Mouse (Mus musculus): ENCODE measurements at regions not wholly inside any gene's neighbourhood (a gene's known extent, or its start where the extent isn't known, plus 50 kb on each side); places are given as distances from the start of the nearest gene placed in this dataset.

DNA sequence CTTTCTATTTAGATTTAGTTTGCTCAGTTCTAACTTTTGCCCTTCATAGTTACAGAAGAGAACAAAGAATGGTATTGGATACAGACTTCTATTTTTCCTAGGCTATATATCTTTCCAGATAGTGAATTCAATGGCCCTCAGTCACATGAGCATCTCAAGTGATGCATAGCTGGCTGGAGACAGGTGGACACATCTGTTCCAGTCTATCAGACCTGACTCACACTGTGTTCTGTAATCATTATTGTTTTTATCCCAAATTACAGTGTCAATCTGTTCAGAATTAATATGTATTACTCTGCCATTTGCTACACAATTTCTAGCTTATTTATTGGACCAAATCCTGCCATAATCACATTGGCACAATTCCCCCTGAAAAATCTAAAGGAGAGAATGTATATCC lies 298.0 kb upstream of the Foxg1 start:
- Histone ChIP-seq H3K27me3 (ENCODE audit: control insufficient read depth, insufficient read depth, low read length, poor library complexity, severe bottlenecking) (no peaks in the 10 kb centered on the region), H3K4me1 (ENCODE audit: control insufficient read depth, insufficient read depth, low read length) (no peaks in the 10 kb centered on the region)

DNA sequence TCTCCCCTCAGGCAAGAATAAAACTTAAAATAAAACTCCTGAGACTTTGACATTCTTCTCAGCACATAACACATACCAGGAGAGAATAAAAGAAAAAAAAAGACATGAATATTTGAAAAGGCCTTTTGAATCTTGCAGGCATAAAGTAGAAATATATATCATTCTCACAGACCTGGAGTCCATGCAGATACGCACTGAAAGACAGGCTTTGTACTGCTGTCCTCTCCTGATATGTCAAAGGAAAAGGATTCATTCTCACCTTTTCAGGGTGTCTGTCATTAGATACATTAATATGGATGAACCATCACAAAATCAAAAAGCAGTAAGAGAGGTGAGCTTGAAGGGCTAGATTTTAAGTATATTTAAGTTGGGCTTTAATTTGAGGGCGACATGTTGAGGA lies 296.4 kb upstream of the Foxg1 start:
- no peak for TF ChIP-seq EP300 (IDR thresholded peaks at IDR 0.05; ENCODE audit: insufficient read depth, low read depth, low read length)
- TF ChIP-seq POLR2A (IDR thresholded peaks at IDR 0.05; ENCODE audit: insufficient read depth, low read length) = no peak
- TF ChIP-seq CTCF (IDR thresholded peaks at IDR 0.05; ENCODE audit: low read depth, low read length) = no peak
- Histone ChIP-seq H3K4me3 (ENCODE audit: low read depth, low read length) (no peak overlapping the region), H3K4me1 (ENCODE audit: control insufficient read depth, insufficient read depth, low read length) (no peaks in the 10 kb centered on the region), H3K27me3 (ENCODE audit: control insufficient read depth, insufficient read depth, low read length, poor library complexity, severe bottlenecking) (no peaks in the 10 kb centered on the region), H3K9ac (ENCODE audit: low read depth, poor library complexity, severe bottlenecking) (no peak overlapping the region), H3K36me3 (ENCODE audit: control insufficient read depth, insufficient read depth, low read length, poor library complexity, severe bottlenecking) (no peaks in the 10 kb centered on the region), H3K9me3 (replicated peaks; ENCODE audit: control insufficient read depth, insufficient read depth, low read length, poor library complexity, severe bottlenecking) (no peaks in the 10 kb centered on the region), H3K27ac (ENCODE audit: insufficient read depth, low read length) (no peak overlapping the region)

More for the DNA sequence above, 298.0 kb upstream of the Foxg1 start:
- Histone ChIP-seq H3K9ac (ENCODE audit: low read depth, poor library complexity, severe bottlenecking) (no peak overlapping the region), H3K4me3 (ENCODE audit: low read depth, low read length) (no peak overlapping the region), H3K27ac (ENCODE audit: insufficient read depth, low read length) (no peak overlapping the region), H3K9me3 (replicated peaks; ENCODE audit: control insufficient read depth, insufficient read depth, low read length, poor library complexity, severe bottlenecking) (no peaks in the 10 kb centered on the region), H3K36me3 (ENCODE audit: control insufficient read depth, insufficient read depth, low read length, poor library complexity, severe bottlenecking) (no peaks in the 10 kb centered on the region)
- TF ChIP-seq CTCF (IDR thresholded peaks at IDR 0.05; ENCODE audit: low read depth, low read length) (no peak), POLR2A (IDR thresholded peaks at IDR 0.05; ENCODE audit: insufficient read depth, low read length) (no peak), EP300 (IDR thresholded peaks at IDR 0.05; ENCODE audit: insufficient read depth, low read depth, low read length) (no peak)

DNA sequence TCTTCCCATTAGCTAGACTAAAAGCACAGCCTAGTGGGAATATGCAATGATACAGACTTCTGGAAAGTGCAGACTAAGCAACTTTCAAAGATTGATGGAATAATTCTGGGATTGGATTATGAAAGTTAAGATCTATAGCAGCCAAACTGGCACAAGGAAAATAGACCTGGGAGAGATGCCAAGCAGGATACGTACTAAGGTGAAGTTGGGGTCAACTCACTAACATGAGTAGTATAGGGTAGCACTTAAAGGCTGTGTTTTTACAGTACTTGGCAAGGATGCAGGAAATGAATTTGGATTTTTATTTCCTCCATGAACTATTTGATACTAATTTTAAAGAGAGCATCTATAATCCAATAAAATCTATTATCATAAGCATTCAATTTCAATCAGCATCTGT lies 292.3 kb upstream of the Foxg1 start:
- H3K4me1 ChIP-seq (ENCODE audit: control insufficient read depth, insufficient read depth, low read length) = no peaks in the 10 kb centered on the region
- TF ChIP-seq POLR2A (IDR thresholded peaks at IDR 0.05; ENCODE audit: insufficient read depth, low read length) (no peak), EP300 (IDR thresholded peaks at IDR 0.05; ENCODE audit: insufficient read depth, low read depth, low read length) (no peak), CTCF (IDR thresholded peaks at IDR 0.05; ENCODE audit: low read depth, low read length) (no peak)

DNA sequence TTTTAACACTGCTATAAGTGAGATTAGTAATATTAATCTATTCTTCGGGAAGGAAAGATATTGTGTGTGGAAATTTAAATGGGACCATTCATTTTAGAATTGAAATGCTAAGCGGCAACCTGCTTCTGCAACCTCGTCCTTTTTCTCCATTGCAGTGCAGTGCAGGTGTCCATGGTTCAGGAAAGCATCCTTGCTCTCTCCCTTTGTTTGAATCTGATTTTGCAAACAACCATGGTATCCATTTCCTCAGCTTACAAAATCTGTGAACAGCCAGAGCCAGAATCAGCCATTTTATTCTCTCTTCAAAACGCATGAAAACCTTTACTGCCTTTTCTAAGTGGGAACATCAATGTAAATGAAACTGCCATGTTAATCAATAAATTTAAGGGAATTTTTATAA lies 276.5 kb upstream of the Foxg1 start:
- no peak overlapping the region for H3K27ac ChIP-seq (ENCODE audit: insufficient read depth, low read length)

More for the DNA sequence above, 292.3 kb upstream of the Foxg1 start:
- H3K27ac ChIP-seq (ENCODE audit: insufficient read depth, low read length) = no peak overlapping the region
- no peak overlapping the region for H3K4me3 ChIP-seq (ENCODE audit: low read depth, low read length)
- no peaks in the 10 kb centered on the region for H3K27me3 ChIP-seq (ENCODE audit: control insufficient read depth, insufficient read depth, low read length, poor library complexity, severe bottlenecking)
- H3K36me3 ChIP-seq (ENCODE audit: control insufficient read depth, insufficient read depth, low read length, poor library complexity, severe bottlenecking) = no peaks in the 10 kb centered on the region
- no peak overlapping the region for H3K9ac ChIP-seq (ENCODE audit: low read depth, poor library complexity, severe bottlenecking)
- H3K9me3 ChIP-seq (replicated peaks; ENCODE audit: control insufficient read depth, insufficient read depth, low read length, poor library complexity, severe bottlenecking) = no peaks in the 10 kb centered on the region

DNA sequence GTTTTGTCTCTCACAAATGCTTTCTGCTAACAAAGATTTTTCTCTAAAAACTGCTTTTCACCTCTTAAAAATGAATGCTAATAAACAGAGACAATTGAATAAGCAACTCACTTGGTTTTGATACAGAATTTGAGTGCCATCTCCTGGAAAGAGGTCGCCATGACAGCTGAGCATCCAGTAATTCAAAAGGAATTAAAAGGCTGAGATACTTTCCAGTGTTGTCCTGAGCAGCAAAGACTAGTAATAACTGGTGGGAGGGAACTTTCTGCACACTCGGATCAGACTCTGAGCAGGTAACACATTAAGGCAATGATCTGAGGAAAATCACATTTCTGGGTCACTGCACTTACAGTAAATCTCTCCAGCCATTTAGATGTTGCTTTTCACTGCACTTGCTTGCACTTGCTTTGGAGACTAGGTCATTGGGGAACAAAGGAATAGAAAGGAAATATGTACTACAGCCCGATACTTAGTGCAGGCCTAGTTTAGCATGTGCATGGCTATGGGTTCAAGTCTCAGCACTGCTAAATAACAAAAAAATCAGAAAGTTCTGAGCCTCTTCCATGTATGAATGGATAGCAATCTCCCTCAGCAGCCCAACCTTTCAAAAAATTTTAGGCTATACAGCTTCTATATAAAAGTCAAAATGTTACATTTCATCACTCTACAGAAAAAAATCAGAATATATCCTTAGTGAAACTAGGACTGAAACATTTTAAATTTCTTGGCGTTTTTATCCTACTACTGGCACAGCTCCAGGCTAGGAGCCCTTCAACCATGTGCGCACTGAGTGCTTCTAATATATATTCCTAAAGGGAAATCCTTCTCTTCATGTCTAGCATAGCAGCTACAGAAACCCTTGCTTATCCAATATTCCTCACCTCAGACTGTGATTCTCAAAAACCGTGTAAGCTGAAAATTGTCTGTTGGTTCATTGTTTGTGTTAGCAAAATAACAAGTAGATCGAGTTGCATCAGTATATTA lies 275.8 kb upstream of the Foxg1 start:
- Histone ChIP-seq H3K27me3 (ENCODE audit: control insufficient read depth, insufficient read depth, low read length, poor library complexity, severe bottlenecking) (no peaks in the 10 kb centered on the region), H3K4me3 (ENCODE audit: low read depth, low read length) (no peak overlapping the region), H3K4me1 (ENCODE audit: control insufficient read depth, insufficient read depth, low read length) (no peaks in the 10 kb centered on the region), H3K36me3 (ENCODE audit: control insufficient read depth, insufficient read depth, low read length, poor library complexity, severe bottlenecking) (no peaks in the 10 kb centered on the region), H3K27ac (ENCODE audit: insufficient read depth, low read length) (no peak overlapping the region), H3K9me3 (replicated peaks; ENCODE audit: control insufficient read depth, insufficient read depth, low read length, poor library complexity, severe bottlenecking) (no peaks in the 10 kb centered on the region), H3K9ac (ENCODE audit: low read depth, poor library complexity, severe bottlenecking) (no peak overlapping the region)
- TF ChIP-seq CTCF (IDR thresholded peaks at IDR 0.05; ENCODE audit: low read depth, low read length) (no peak), POLR2A (IDR thresholded peaks at IDR 0.05; ENCODE audit: insufficient read depth, low read length) (no peak), EP300 (IDR thresholded peaks at IDR 0.05; ENCODE audit: insufficient read depth, low read depth, low read length) (no peak)

More for the DNA sequence above, 276.5 kb upstream of the Foxg1 start:
- Histone ChIP-seq H3K4me1 (ENCODE audit: control insufficient read depth, insufficient read depth, low read length) (no peaks in the 10 kb centered on the region), H3K36me3 (ENCODE audit: control insufficient read depth, insufficient read depth, low read length, poor library complexity, severe bottlenecking) (no peaks in the 10 kb centered on the region), H3K9me3 (replicated peaks; ENCODE audit: control insufficient read depth, insufficient read depth, low read length, poor library complexity, severe bottlenecking) (no peaks in the 10 kb centered on the region), H3K27me3 (ENCODE audit: control insufficient read depth, insufficient read depth, low read length, poor library complexity, severe bottlenecking) (no peaks in the 10 kb centered on the region), H3K4me3 (ENCODE audit: low read depth, low read length) (no peak overlapping the region), H3K9ac (ENCODE audit: low read depth, poor library complexity, severe bottlenecking) (no peak overlapping the region)
- no peak for TF ChIP-seq EP300 (IDR thresholded peaks at IDR 0.05; ENCODE audit: insufficient read depth, low read depth, low read length)
- no peak for TF ChIP-seq CTCF (IDR thresholded peaks at IDR 0.05; ENCODE audit: low read depth, low read length)
- no peak for TF ChIP-seq POLR2A (IDR thresholded peaks at IDR 0.05; ENCODE audit: insufficient read depth, low read length)
